Mouse (Mus musculus) skeletal muscle tissue, adult 2 months (tissue): ENCODE data around the gene Gm8909.
"Not testable (repeated sequence)": the region's sequence is repeated elsewhere in the genome, so short reads cannot be mapped to it uniquely, and the experiment has no call there.

Experiments used
- DNase-seq: peaks from one replicate; pipeline ENCODE4 v3.0.0-alpha.2; 2012; ENCODE audit warnings: low read depth, low spot score

Gm8909 gene

DNA sequence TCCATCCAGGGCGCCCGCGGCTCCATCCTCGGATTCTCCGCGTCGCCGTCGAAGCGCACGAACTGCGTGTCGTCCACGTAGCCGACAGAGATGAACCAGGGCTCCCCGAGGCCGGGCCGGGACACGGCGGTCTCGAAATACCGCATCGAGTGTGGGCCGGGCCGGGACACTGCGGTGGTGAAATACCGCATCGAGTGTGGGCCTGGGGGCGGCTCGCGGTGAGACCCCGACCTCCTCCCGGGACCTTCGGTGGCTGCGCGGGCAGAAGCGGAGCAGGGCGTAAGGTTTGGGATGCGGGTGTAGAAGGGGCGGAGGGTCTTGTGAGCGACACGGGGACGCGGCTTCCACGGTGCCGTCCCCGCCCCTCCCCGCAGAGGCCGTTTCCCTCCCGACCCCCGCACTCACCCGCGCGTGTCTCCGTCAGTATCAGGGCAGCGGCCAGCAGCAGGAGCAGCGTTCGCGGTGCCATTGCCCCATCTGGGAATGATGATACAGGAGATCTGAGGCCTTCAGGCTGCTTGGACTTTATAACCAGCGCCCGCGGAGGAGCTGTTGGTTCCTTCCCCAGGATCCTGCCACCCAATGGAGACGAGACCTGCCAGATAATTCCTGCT is at the start of gene Gm8909:
Gene Gm8909 (minus strand): TSS at position 499 of the 614 bp plus-strand sequence.
- no peak for DNase-seq

DNA sequence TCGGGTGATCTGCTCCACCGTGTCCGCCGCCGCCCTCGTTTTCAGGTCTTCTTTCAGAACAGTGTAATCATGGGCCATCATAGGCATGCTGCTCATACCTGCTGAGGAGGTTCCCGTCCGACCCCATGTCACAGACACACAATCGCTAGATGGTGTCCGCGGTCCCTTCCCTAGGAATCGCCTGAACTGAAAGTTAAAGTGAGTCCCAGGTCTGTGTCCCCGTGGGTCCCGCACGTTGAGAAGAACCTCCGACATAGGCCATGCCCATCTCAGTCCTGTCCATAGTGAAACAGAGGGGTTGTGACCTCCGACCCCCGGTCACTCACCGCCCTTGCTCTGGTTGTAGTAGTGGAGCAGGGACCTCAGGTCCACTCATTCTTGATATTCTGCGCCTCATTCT is 47.2 kb upstream of the Gm8909 start:
- no peak for DNase-seq

DNA sequence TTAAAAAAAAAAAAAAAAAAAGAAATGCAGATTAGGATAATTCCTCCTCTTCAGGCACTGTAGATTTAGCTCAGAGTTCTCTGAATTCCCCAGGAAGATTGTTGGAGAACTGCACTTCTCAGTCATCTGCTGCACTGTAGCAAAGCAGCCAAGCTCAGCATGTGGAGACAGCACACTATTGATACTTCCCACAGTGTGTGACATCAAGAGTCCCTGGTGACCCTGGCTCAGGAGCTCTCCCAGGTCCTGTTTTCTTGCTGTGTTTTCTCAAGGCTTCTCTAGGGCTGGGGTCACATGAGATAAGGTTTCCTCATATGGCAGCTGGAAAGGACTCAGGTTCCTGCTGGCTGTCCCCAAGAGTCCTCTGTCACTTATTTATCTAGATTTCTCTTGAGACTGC is 38.5 kb upstream of the Gm8909 start:
- DNase-seq = no peak

DNA sequence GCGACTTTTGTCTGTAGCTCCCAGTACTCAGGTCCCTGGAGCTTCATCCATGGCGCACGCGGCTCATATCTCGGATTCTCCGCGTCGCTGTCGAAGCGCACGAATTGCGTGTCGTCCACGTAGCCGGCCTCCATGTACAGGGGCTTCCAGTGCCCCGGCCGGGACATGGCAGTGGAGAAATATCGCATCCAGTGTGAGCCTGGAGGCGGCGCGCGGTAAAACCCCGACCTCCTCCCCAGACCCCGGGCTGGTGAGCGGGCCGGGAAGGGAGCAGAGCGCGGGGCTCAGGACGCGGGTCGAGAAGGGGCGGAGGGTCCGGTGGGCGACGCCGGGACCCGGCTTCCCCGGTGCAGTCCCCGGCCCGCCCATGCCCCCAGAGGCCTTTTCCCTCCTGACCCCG is 37.5 kb upstream of the Gm8909 start:
- no peak for DNase-seq

DNA sequence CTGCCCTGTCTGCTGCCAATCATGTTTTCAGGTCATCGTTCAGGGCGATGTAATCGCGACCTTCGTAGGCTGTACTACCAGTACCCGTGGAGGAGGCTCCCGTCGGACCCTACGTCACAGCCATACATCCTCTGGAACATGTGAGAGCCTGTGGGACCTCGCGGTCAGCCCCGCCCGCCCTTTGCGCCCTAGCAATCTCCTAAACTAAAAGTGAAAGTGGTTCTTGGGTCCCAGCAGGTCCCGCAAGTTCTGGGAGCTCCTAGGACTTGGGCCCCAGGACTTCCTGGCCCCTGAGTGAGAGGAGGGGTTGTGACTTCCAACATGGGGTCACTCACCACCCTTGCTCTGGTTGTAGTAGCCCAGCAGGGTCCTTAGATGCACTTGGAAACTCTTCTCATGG is 37.1 kb upstream of the Gm8909 start:
- DNase-seq = peak; percentile 10

DNA sequence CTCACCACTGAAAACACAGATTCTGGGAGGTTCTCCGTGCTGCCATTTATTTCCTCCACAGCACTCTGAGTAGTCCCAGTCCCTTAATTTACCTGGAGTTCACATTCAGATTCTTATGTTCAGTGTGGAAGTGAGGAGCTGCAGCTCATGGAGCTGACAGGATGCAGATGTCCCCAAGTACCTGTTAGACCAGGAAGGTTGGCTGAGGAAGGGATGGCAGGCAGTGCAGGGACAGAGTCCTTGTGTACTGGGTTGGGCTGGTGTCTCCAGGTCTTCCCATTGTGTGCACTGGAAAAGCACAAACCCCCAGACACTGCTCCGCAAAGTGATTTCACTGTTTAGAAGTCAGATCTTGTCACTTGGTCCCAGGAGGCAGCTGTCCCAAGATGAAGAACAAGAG is 33.5 kb upstream of the Gm8909 start:
- DNase-seq = no peak

DNA sequence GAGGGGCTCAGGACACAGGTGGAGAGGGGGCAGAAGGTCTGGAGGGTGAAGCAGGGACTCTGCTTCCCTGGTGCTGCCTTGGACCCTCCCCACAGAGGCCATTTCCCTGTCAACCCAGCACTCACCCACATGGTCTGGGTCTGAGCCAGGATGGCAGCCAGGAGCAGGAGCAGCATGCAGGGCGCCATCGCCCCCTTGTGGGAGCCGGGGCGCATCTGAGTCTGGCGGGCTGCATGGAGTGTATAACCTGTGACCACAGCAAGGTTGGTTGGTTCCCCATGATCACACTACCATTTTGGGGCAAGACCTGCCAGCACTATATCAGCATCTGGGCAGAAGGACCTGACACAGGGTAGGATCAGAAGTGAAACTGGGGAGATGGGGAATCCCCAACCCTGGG is 30.0 kb upstream of the Gm8909 start:
- no peak for DNase-seq

DNA sequence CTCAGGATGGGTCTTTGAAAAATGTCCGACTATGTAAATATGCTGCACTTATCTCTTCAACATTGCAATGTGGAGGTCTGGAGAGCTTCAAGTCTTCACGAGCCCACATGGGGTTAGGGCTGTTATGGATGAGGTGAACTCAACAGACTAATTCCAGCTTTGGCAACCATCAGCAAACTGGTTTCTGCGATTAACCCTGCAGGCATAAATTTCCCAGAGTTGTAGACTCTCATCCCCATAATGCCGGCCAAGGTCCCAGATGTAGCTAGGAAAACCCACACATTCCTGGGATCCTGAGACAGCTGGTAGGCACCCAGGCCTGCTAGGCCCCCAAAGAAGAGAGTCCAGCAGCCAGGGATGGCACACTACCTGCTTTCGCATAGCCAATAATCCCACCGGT is 26.1 kb upstream of the Gm8909 start:
- no peak for DNase-seq

DNA sequence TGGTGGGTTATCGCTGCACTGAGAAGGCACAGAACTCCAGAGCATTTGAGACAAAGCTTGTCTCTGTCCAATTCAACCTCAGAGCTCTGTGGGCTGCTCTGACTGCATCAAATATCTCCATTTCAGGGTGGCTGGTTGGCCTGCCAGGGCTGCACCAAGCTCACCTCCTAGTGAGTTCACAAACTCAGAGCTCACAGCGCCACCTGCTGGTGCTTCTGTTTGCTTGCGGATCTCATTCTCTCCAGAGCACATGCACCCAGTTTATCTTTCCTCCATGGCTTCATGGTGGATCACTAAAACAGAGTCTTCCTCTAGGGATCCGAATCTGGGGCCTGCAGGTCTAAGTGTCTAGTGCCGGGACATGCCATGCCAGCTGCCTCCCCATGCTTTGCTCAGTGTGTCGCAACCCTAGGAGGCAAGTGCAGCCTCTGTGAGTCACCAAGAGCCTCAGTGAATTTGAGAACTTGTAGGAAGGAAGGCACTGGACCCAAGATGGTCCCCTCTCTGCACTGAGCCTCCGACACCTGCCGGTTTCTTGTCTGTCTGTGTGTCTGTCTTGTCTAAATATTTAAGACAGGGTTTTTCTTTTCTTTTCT is 25.3 kb upstream of the Gm8909 start:
- peak; percentile 38 for DNase-seq

DNA sequence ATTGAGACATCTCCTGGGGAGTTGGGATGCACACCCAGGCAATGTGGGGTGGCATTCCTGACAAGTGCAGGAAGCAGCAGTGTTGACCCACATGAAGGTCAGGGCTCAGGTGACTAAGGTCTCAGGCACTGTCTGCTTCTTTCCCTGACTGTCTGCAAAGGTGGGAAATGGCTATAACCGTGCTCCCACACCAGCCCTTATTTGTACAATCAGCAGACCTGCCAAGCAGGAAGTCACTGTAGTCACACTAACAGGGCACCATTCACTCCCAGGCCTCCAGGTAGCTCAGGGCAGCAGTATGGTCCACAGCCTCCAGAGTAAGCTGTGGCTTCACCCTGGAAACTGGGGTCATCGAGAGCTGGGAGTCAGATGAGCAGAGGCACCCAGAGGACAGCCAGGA is 24.0 kb upstream of the Gm8909 start:
- no peak for DNase-seq

DNA sequence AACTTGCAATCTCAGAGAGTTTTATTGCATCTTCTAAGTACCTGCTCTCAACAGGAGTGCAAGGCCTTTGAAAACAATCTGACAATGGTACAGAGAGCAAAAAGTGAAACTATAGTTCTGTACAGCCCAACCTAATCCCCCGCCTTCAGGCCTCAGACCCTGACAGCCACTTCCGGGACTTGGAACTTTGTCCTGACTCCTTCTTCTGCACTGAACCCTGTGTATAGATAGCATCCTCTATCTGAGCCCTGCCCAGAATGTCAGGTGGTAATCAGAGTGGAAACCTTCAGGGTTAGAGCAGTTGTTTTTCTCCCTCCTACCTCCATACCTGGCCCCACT is 21.8 kb upstream of the Gm8909 start, which contains the start of gene H2-T3:
Gene H2-T3 (minus strand): TSS at position 119 of the 339 bp plus-strand sequence.
- no peak for DNase-seq

DNA sequence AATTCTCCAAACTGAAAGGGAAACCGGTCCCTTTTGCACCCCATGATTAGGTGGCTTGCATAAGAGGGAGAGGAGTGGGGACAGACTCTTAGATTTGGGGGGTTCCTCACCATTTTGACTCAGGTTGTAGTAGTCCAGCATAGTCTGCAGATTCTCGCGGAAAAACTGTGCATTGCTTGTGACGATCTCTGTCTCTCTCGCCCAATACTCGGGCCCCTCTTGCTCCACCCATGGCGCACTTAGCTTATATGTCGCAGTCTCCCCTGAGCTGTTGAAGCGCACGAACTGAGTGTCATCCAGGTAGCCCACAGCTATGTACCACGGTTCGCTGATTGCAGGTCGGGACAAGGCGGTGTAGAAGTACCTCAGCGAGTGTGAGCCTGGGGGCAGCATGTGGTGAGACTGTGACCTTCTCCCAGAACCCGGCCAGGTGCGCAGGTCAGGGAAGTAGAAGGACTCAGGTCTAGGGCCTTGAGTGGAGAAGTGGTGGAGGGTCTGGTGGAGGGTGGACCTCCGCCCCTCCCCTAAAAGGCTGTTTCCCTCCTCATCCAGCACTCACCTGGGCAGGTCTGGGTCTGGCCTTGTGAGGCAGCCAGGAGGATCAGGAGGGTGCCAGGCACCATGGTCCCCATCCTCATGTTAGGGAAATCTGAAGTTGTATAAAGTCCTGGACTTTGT is 21.3 kb upstream of the Gm8909 start:
- no peak for DNase-seq

DNA sequence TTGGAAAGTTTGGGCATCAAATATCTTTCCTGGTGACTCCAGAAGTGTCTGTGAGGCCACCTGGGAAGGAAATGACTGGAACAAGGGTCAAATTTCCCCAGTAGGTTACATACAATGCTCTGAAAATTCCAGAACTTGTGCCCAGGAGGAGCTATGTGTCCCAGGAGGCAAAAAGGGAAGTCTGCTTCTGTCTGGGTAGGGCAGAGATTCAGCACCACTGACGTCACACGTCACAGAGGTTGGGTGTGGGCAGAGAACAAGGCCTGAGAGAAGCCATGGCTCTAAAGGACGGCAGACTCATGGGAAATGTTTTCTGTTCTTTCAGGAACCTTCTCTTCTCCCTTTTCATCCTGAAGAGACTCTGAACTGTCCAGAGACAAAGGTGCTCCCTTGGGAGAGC is 19.2 kb upstream of the Gm8909 start:
- no peak for DNase-seq

DNA sequence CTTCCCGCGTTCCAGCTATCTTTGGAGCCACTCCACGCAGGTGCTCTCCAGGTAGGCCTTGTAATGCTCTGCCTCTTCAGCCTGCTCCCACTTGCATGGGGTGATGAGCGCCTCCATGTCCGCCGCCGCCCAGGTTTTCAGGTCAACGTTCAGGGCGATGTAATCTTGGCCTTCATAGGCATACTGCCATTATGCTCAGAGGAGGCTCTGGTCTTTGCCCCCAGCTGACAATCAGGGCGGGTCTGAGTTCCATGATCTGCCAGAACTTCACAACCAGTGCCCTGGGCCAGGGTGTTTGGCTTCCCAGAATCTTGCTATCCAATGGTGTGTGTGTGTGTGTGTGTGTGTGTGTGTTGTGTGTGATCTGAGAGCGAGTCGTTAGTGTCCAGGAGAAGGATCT is 13.9 kb upstream of the Gm8909 start:
- no peak for DNase-seq

DNA sequence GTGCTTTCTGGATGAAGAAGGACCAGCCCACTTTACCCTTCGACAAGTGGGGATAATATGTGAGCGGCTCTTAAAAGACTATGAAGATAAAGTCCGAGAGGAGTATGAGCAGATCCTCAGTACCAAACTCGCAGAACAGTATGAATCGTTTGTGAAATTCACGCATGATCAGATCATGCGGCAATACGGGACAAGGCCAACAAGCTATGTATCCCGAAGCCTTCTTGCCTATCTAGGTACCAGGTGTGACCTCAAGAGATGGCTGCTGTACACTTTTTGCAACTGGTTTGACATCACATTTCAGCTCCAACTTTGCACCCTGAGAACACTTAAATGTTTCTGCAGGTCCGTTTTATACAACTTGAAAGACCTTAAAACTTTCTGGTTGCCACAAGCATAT is 11.1 kb upstream of the Gm8909 start:
- not testable (repeated sequence) for DNase-seq

DNA sequence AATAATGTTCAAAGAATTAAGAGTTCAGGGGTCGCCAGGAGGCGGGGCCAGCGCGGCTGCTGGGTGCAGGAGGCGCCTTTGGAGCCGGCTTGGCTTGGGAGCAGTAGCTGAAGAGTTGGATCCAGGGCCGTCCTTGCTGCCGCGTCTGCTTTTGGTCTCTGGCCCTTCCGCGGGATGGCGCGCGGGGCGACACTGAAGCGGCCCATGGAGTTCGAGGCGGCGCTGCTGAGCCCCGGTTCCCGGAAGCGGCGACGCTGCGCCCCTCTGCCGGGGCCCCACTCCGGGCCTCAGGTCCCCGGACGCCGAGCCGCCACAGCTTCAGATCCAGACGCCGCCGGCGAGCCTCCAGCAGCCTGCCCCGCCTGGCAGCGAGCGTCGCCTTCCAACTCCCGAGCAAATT is 10.6 kb upstream of the Gm8909 start:
- not testable (repeated sequence) for DNase-seq

DNA sequence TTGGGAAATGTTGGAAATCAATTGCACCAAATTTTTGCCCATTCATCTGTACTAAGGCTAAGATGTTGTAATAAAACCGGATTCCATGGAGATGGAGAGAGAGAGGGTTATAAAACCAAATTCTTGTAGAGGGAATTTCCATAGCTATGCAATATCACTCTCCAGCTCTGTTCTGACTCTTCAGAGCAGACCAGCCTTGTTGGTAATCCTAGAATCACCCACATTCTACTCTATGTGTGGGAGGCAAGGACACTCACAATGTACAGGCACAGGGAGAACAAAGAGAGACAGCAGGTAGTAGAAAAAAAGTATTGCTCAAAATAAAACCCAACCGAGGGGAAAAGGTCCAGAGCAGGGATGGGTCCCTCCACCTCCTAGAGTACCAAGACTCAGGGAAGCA is 7.8 kb upstream of the Gm8909 start:
- not testable (repeated sequence) for DNase-seq

DNA sequence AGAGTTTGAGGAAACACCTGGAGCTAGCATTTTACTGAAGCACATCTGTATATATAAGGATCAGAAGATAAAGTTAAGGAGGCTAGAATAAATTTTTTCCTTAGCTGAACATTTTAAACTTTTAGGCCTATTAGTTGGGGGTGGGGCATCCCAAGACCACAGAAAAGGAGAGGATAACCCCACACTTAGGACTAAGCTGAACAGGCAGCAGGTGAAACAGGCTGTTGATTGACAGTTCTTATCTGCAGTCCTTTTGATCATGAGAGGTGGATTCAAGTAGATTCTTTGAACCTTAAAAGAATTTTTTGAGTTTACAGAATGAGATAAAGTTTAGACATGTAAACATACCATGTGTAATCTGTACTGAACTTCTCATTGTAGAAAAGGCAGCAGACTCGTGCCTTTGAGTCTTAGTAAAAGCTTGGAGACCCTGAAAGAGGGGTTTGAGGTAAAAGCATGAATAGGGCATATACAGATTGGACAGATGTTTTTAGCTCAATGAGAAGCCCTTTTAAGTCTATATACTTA is 2.0 kb upstream of the Gm8909 start:
- DNase-seq = no peak

DNA sequence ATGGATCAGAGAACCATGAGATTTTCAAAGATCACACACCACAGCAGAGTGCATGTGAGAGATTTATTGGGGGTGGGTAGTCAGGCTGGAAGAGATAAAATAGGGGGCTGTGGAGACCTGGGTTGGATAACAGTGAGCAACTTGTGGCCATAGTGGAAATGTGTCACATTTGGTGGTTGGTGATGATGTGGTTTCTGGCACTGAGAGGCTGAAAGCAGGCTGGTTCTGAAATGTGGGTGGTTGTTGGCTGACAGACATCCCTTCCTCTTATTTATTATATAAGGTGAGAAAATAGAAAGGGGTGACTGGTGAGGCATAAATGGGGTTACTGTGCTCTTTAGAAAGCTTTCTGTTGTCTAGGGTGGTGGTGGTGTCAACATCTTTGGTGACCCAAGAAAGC is 1.4 kb upstream of the Gm8909 start:
- no peak for DNase-seq

DNA sequence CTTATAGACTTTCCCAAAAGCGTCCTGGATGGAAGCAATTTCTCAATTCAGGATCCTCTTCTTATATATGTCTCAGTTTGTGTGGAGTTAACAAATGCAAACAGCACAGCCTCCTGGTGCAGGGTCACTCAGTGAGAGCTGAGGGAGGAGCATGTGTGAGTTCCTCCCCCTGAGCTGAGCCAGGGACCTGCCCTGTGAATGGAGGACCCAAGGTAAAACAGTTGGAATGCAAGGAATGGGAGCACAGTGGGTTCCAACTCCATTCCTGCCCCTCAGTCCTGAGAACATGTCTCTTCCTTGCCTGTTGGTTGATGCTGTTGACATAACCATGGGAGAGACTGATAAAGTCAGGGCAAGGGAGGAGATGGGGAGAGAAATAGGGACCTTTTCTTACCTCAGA is 757 bp upstream of the Gm8909 start:
- not testable (repeated sequence) for DNase-seq

DNA sequence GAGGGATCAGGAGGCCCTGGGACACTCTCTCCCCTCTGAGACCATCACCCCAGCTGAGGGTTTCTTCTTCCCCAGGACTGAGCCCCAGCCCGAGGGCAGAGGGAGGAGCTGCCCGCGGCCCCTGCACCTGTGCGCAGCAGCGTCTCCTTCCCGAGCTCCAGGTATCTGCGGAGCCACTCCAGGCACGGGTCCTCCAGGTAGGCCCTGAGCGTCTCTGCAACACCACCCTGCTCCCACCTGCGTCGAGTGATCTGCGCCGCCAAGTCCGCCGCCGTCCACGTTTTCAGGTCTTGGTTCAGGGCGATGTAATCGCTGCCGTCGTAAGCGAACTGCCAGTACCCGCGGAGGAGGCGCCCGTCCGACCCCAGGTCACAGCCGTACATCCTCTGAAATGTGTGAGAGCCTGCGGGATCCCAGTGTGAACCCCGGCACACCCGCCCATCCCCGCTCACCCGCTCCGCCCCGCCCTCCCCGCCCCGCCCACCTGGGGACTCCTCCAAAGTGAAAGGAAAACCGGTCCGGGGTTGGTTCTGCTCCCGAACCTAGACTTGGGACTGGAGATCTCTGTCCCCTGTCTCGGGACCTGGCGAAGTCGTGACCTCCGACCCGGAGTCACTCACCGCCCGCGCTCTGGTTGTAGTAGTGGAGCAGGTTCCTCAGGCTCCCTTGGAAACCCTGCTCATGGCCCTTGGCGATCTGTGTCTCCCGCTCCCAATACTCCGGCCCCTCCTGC is 865 bp downstream of the Gm8909 start:
- no peak for DNase-seq

DNA sequence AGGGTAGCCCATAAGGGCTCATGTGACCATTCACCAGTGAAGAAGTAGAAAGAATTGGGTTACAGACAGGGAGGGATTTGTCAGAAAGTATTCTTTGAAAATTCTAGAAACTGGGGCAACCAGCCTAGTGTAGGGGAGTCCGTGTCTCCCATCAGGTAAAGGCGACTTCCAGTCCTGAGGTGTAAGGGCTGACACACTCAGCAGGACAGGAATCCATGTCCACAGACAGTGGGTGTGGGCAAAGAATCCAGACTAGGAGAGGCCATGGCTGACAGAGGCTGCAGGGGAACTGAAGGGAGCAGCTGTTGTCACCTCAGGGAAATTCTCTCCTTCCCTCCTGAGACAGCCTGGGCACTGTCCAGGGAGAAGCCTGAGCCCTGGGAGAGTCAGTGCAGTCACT is 1.4 kb downstream of the Gm8909 start:
- DNase-seq = not testable (repeated sequence)
